ENCODE assay signal across 8 mouse cellular contexts in the genomic region with DNA sequence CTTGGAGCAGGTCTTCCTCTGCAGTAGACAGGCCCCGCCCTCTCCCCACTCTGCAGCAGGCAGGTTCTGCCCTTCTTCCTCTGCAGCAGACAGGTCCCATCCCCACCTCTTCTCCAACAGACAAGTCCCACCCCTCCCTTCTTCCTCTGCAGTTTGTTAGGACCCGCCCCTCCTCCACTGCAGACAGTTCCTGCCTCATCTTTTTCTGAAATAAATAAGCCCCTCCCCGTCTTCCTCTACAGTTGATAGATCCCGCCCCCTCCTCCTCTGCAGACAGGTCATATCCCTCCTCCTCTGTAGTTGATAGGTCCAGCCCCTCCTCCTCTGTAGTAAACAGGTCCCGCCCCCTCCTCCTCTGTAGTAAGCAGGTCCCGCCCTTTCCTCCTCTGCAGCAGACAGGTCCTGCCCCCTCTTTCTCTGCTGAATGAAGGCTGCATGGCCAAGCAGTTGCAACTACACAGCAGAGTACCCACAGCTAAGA.
DNase-seq lines count a peak whose midpoint lies in the region; ATAC-seq lines count a peak whose summit lies in the region.

No protein-coding gene starts in this region.

- H3K27me3 ChIP-seq in embryonic facial prominence, embryonic 14.5 days (replicated peaks; ENCODE audit: control insufficient read depth, insufficient read depth, low read length): no peaks in the 10 kb centered on the region
- peaks cover 4% of the 10 kb centered on the region; the same call in 1 of the 2 replicates for H3K27me3 ChIP-seq in limb, embryonic 13.5 days

- no peak overlapping the region for H3K4me2 ChIP-seq in embryonic facial prominence, embryonic 14.5 days (ENCODE audit: low read depth, low read length)
- no peak overlapping the region for H3K4me2 ChIP-seq in limb, embryonic 13.5 days (replicated peaks)

- no peak overlapping the region for H3K9ac ChIP-seq in embryonic facial prominence, embryonic 14.5 days (ENCODE audit: low read depth, low read length)
- no peak overlapping the region for H3K9ac ChIP-seq in limb, embryonic 13.5 days

- H3K36me3 ChIP-seq in embryonic facial prominence, embryonic 14.5 days (ENCODE audit: control insufficient read depth, insufficient read depth, low read length): no peaks in the 10 kb centered on the region
- no peaks in the 10 kb centered on the region for H3K36me3 ChIP-seq in limb, embryonic 13.5 days

- peak; percentile 20 to 48 for DNase-seq in kidney, postnatal 25 days
- no peak for DNase-seq in kidney, postnatal 36 days
- DNase-seq in embryonic facial prominence, embryonic 14.5 days (ENCODE audit: low spot score): peak; percentile 79
- peak; percentile 23 for DNase-seq in neural tube, embryonic 10.5 days (ENCODE audit: extremely low spot score, low spot score)
- DNase-seq in adrenal gland, postnatal 10 days: no peak
- DNase-seq in ovary, postnatal 36 days (ENCODE audit: low spot score): no peak
- DNase-seq in testis, postnatal 14 days (ENCODE audit: low spot score): no peak

- no peak overlapping the region for H3K27ac ChIP-seq in embryonic facial prominence, embryonic 14.5 days (replicated peaks; ENCODE audit: low read depth, low read length)
- H3K27ac ChIP-seq in limb, embryonic 13.5 days: no peak overlapping the region

- H3K4me1 ChIP-seq in embryonic facial prominence, embryonic 14.5 days (ENCODE audit: control insufficient read depth, insufficient read depth, low read length): no peaks in the 10 kb centered on the region
- no peaks in the 10 kb centered on the region; the same call in 1 of the 2 replicates for H3K4me1 ChIP-seq in limb, embryonic 13.5 days

- peak; percentile 88 for ATAC-seq in embryonic facial prominence, embryonic 14.5 days (ENCODE audit: low read depth)
- peak; percentile 52; the same call in 1 of the 2 replicates for ATAC-seq in limb, embryonic 13.5 days (ENCODE audit: low FRiP score, low read depth)

- H3K9me3 ChIP-seq in embryonic facial prominence, embryonic 14.5 days (ENCODE audit: control insufficient read depth, low read length): no peaks in the 10 kb centered on the region
- H3K9me3 ChIP-seq in limb, embryonic 13.5 days: no peaks in the 10 kb centered on the region

- no peak overlapping the region for H3K4me3 ChIP-seq in embryonic facial prominence, embryonic 14.5 days (ENCODE audit: low read depth, low read length)
- no peak overlapping the region for H3K4me3 ChIP-seq in limb, embryonic 13.5 days

- WGBS in embryonic facial prominence, embryonic 14.5 days: 20% methylated on average over 6 of the region's 6 CpGs
- WGBS in limb, embryonic 13.5 days: 35% methylated on average over 6 of the region's 6 CpGs

Comparison
In these comparisons a context has a peak if more than half of its experiments do, and no peak if none do; other contexts are left out.
1. DNase-seq: peak in kidney, postnatal 25 days (2 of 2), embryonic facial prominence, embryonic 14.5 days (single experiment) and neural tube, embryonic 10.5 days (single experiment); none in kidney, postnatal 36 days (0 of 2), adrenal gland, postnatal 10 days (single experiment), ovary, postnatal 36 days (single experiment) and testis, postnatal 14 days (single experiment).